Mouse (Mus musculus): ENCODE measurements around the gene Elovl4.

The Elovl4 gene

DNA sequence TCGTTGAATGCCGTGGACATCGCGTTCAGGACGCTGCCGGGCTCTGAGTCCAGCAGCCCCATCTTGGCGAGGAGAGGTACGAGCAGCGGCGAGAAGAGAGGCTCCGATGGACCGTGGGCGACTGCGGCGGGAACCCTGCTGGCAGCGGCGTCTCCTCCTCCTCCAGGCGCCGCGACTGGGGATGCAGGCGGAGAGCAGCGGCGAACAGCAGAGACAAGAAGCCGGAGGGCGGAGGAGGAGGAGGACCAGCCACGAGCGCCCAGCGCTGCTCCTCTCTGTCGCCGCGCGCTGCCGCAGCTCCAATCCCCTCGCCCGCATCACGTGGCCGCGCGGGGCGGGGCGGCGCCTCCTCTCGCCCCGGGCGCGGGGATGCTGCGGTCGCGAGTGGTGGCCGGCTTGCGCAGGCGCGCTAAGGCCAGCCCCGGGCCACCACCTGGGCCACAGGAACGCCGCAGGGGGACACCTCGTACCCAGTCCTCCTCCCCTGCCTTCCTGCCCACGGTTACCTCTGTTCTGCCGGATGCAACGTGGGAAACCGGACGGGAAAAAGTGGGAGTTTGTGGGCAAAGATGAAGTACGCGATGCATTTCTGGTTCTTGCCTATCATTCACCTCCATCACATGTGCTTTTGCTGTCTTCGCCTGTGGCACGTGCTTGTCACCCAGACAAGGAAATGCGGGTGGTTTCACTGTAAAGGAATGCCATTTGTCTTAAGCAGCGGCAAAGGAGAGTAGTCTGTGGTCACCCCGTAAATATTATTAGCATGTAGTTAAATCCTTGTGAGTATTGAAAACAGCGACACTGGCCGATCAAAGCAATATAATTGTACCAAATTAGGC, at the start of gene Elovl4:
Elovl4 (minus strand) TSS at position 301 of the 839 bp plus-strand sequence.
- DNase-seq: peak; percentile 12 to 40

DNA sequence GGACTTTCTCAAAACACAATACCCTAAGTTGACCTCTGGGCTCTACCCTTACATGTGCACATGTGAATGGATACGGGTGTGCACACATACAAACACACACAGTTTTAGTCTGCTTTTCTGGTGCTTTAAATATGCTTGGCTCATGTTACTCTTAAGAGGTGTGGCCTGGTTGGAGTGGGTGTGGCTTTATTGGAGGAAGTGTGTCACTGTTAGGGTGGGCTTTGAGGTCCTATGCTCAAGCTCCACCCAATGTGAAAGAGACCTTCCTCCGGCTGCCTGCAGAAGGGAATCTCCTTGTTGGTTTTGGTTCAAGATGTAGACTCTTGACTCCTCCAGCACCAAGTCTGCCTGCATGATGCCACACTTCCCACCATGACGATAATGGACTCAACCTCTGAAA, 46.4 kb upstream of the Elovl4 start:
- DNase-seq: no peak

DNA sequence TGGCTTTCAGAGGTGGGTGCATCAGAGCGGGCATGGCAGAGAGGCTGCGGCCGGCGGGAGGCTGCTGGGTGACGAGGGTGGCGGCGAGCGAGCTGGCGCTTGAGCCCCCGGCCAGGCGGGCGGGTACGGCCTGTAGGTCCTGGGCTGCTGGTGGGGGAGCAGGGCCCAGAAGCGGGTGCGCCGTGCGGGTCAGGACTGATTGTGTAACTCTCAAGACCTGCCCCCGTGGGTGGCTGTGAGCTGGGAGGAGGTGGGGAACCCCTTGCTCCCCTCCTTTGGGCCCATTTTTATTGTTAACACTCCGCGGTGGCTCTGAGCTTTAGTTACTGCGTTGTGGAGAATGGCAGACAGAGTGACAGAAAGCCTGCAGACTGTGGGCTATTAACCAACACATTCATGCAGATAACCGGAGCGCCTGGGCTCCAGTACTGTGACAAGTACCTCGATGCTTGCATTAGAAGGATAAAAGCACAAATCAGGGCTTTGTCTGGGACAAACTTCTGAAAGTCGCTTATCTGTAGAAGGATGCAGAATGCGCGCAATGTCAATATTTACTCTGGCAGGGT, 28.8 kb upstream of the Elovl4 start:
- DNase-seq: no peak

DNA sequence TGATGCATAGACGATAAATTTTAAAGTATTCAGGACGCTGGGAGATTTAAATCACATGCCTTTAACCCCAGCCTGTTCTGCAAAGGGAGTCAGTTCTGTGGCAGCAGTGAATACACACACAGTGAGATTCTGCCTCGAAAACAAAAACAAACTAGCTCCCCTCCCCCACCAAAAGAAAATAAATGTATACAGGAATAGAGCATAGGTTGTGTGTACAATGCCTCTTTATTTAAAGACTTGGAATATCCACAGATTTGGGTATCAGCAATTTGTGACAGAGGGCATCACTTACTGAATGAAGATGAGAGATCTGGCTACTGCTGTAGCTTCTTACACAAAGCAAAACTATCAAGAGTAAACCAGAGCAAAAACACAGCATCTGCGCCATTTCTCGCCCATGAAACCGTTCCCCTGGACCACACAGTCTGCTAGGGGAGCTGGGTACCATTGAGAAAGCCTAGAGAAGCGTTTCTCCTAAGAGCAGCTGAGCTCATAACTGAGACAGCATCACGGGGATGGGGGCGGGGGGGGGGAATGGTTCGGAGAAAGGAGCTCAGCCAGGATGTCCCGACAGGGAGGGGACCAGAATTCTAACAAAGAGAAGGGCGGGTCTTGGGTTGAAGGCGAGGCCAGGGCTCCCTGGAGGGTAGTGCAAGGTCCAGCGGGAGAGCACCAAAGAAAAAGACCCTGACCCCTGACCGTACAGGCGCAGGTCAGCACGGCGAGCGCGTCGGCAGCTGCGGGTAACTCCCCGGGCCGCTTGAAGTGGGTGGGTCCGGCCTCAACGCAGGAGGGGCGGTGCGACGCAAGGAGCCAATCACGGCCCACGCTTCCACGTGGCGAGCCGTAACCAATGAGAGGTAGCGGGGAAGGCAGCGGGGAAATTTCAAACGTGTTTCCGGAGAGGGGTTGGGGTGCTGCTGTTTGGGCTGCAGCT, 28.0 kb upstream of the Elovl4 start, which contains the start of gene Ttk:
Ttk (plus strand) TSS at position 879 of the 937 bp plus-strand sequence.
- peak; percentile 82 to 89 for DNase-seq

DNA sequence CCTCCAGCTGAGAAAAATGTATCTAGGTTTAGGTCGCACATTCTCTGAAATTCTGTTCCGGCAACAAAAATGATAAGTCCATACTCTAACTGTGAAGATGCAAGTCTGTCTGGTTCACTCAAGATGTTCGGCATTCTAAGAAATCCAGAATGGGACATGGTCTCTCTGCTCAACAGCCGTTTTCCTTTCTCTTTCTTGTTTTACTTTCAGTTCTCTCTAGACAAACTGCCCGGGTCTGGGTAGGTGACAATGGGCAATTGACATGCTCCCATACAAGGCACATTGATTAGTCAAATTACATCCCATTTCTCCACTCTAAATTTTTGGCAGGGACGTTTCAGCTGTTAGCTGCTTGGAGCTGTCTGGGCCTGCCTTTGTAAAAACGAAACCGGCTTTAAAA, 25.1 kb upstream of the Elovl4 start:
- no peak for DNase-seq

DNA sequence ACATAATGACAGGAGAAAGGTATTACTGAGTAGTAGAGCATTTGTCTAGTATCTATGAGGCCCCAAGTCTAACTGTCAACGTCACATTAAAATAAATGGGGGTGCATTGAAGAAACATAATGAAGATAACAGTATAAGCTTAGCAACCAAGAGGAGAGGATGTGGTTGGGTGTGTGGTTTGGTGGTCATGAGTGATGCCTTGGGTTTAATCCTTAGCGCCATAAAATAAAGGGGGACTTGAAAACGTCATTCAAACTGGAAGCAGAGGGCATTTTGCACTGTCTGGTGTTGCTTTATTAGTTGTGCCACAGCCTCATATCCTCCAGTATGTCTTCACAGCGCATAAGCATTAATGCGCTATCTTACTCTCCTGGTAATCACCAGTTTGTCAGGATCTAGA, 23.8 kb upstream of the Elovl4 start:
- no peak for DNase-seq

DNA sequence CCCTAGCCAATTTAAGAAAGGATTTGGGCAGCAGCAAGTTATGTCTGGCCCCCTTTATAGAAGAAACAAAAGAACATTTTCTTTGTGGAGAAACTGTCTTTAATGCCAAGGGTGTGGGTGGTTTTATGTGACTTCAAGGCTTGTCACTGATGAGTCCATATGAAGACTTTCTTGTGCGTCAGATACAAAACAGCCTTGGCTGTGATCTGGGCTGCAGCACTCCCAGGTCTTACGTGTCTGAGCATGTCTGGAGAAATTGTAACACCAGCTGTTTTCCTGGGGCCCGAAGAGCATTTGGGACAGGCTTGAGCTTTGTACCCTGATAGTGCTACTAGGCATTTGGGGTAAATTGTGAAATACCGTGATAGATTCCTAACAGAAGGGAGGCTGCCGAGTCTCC, 16.8 kb upstream of the Elovl4 start:
- no peak for DNase-seq

DNA sequence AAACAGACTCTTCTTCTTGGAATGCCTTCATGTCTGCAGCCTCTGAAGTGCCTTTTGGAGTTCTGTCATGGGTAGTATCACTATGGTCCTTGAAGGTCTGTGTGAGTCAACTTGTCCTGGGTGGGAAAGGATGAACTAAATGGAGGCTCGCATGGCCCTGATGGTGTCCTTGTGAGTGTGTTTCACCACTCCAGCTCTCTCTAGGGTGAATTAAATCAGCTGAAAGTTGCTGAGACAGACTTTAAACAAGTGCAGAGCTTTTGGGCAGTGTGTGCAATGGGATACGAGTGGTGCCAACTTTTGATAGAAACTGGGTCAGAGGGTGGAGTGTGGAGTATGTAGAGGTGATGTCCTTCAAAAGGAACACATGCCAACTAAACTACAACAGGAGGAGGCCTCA, 14.9 kb upstream of the Elovl4 start:
- no peak for DNase-seq

DNA sequence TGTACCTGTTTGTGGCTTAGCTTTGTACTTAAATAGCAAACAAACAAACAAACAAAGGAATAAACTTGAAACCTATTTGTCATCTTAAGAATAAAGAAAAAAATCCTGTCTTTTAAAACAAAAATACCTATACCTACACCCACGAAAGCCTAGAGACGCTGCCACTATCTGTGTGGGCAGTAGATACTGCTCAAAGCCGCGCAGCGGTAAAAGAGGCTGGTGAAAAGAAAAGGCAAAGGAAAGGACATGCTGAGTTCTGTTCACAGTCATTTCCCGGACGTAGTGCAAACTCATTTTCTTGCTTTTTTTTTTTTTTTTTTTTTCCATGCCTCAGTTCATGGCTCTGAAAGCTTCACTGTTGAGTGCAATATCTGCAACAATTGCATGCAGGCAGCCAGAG, 13.1 kb upstream of the Elovl4 start:
- no peak for DNase-seq

DNA sequence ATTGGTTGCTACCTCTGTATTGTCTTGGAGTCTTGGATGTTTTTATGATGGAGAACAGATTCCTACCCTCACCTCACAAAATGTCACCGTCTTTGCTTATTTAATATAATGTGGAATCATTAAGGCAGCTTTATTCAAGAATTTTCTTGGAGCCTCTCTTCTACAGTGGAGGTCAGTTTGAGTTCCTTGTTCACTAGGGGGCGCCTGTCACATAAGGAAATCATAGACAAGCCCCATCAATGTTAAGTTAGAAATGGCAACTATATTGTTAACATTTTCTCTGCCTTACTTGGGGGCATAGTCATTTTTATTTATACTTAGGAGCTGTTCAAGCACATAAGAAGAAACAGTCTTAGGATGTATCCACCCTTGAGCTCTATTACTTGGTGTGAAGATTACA, 1.5 kb upstream of the Elovl4 start:
- peak in 1 of 2 experiments; percentile 45 for DNase-seq

DNA sequence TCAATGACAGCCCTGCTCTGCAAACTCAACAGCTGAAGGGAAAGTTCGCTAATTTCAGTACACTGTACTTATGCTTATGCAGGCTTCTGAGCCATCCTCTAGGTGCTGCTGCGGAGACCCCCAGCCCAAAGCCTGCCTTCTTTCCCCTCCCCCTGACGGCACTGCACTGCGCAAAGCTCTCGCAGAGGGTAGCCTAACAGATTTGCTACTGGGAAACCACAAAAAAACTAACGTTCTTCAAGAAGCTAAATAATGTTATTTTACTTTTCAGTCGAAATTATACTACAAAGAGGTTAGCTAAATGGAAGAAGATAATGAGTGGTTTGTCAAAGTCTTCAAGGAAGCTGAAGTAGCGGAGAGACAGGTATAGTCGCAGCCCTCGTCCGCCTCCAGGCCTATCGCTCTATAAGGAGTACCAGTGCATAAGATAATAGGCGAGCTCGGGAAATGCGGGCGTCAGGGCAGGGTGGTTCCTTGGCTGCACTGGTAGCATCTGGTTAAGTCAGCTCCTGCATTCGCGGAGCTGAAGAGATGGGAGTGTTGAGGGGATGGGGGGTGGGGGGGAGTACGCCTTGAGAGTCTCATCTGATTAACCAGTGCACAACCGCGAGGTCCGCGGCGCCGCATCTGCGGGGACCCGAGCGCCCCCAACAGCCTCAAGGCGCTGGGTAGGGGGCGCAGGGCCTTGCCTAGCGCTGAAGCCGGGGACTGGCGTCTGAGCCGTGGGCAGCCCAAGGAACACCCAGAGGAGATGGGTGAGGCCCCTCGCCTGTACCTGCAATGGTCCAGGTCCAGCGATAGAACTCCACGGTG, 707 bp downstream of the Elovl4 start:
- peak in 1 of 2 experiments; percentile 4 for DNase-seq

DNA sequence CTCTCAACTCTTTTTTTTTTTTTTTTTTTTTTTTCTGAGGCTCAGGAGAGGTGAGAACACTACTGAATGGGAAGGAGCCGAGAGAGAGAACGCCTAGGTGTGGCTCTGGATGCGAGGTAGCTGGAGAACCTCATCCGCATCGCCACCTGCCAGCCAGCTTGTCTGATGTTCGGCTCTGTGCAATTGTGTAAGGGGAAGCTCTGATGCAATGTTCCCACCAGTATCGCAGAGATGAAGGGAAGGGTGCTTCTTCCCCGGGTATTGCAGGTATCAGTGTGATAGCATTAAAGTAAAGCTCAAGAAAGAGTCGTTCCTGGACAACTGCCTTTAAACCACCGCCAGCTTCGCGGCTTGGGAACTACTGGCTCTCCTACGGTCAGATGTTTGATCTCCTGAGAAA, 1.7 kb downstream of the Elovl4 start:
- DNase-seq: no peak

DNA sequence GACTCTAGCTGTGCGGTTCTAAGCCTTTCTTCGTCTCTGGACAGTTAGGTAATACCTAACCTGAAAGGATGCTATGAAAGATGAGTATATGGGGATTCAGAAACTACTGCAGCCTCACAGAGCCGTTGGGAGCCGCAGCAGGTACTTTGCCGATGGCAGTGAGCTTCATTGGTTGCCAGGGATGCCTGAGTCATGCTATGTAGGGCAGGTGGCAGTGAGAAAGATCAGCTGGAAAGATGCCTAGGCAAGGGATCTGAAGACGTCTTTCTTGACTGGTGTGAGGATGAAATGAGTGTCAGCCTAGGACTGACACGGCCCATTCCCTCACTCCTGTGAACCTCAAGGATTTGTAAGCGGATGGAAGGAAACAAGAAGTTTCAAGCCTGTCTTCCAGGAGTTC, 8.2 kb downstream of the Elovl4 start:
- DNase-seq: no peak

DNA sequence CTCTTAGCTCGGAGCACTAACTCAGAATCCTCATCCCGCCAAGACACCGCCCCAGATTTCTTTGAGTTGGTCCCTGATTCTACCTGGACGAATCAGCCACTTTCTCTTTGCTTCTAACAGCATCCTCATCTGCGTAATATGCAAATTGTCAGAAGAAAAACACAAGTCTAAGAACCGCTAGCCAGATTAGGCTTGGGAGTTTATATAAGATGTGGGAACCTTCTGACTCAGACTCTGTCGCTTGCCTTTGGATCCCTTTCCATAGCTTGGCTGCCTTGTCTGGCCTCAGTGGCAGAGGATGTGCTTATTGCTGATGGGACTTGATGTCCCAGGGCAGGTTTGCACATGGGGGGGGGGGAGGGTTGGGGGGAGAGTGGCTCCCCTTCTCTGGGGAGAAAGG, 9.2 kb downstream of the Elovl4 start:
- no peak for DNase-seq

DNA sequence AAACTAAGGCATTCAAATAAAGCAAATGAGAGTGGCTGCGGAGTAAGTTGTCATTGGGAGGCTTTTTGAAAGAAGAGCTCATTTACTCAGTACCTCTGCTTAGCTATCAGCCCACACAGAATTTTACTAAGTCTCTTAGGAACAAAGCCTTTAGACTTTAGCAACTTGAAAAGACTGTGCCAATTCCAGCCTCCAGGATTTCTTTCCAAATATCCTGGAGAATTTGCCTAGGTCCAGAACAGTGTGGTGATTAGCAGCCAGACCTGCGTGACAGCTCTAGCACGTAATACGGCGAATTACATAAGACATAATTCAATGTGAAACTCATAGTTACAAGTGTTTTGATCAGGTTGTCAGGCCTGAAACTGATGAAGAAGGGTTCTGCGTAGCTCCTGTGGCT, 16.8 kb downstream of the Elovl4 start:
- no peak for DNase-seq

DNA sequence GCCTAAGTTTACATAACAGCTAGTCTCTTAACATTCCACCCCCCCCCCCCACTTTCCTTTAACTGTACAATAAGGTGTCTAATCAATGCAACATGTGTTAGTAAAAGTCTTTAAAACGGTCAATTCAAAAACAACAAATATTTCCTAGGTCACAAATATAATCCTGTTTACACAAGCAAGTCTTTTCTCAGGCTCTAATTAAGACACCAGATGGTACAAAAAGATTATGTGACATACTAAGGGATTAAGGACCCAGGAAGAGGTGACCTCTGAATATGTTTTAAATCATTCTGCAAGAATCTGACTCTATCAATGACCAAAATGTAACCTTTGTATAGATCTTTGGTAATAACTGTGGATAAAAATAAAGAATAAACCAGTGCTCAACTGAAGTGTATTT, 20.6 kb downstream of the Elovl4 start:
- DNase-seq: no peak

DNA sequence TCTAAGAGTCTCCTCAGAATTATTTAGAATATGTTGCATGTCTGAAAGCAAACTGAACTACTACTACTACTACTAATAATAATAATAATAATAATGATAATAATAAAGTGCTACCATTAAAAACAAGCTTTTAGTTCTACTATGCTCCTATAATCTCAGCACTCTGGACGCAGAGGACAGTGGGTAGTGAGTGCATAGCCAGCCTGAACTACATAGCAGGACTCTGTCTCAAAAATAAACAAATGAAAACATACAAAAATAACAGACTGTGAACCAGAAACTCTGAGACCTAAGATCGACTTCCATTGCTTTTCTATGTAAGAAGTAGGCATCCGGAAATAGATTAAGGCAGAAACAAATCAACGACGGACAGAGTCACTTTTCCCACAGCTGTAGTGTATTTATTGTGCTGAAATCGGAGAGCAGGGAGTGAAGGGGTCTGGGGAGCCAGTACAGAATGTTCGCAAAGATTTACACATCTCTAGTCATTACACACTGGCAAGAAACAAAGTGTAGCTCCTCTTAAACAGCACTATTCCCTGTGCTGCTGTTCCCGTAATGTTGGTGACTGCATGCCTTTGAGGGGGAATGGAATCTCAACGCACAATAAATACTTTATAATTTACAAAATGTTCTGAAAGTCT, 27.6 kb downstream of the Elovl4 start:
- no peak for DNase-seq

DNA sequence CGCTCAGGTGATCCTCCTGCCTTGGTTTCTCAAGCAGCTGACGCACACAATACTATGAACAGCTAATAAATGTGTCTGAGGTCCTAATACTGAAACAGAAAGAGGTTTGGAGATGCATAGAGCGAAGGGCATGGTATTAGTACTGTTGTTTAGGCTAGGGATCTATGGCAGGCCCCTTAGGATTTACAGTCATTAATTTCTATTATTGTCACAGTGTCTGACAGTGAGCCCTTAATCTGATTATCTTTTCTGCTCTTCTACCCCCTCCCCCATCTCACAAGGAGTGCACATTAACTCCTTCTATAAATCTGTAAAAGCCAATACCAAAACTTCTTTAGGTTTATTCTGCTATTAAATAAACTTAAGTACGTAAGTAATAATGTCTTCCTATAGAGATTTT, 44.8 kb downstream of the Elovl4 start:
- DNase-seq: no peak

DNA sequence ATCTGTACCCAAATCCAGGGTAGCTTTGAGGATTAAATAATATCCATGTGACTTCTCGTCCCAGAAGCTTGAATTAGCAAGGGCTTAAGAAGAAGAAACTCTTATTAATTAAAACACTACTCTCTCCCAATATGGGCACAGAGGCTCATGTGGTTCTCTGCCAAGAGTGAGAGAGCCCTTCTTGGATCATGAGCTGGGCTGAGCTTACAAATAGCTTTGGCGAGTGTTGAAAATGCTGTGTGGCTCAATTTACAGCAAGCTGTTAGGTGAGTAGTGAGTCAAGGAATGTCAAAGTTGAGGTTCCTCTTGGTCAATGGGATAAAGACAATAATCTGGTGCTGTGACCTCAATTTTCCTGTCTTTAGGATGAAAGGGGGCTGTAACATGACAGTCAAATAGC, 74.2 kb downstream of the Elovl4 start:
- DNase-seq: no peak

DNA sequence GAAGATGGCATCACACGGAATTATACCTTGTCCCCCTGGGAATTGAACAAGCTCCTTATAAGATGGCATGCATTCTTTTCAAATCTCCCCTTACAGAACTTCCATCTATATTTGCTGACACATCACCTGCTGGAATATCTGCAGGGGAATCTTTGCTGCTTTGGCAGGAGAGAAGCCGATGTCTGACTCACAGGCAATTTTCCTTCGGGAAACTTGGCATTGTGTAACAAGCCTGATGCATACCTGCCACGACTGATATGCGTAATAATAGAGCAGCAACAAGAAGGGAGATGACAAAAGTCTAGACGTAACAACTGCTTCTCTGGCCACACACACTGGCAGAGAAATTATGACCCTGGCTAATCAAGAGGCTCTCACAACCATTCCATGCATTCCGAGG, 75.2 kb downstream of the Elovl4 start:
- no peak for DNase-seq
